Mouse (Mus musculus) adrenal gland, postnatal 10 days (tissue): Measurements from ENCODE around the gene Flt3l. TPM values are rescaled to one million over a fixed set of nuclear protein-coding genes. Genes with fewer than 3 reads are reported as not detected.
"Not testable (repeated sequence)": the region's sequence is repeated elsewhere in the genome, so short reads cannot be mapped to it uniquely, and the experiment has no call there.

Experiments
- DNase-seq: peaks from one replicate; pipeline ENCODE4 v3.0.0; 2021; ENCODE audit warnings: mixed read lengths
- total RNA-seq, 2 experiments: library from RNA; stranded (reverse); gene quantifications; 2 replicates each; pipeline ENCODE4 v1.2.3; 2021

The Flt3l gene
- total RNA-seq, 2 experiments from 2014 or later: 9.7 to 18.1 TPM

DNA sequence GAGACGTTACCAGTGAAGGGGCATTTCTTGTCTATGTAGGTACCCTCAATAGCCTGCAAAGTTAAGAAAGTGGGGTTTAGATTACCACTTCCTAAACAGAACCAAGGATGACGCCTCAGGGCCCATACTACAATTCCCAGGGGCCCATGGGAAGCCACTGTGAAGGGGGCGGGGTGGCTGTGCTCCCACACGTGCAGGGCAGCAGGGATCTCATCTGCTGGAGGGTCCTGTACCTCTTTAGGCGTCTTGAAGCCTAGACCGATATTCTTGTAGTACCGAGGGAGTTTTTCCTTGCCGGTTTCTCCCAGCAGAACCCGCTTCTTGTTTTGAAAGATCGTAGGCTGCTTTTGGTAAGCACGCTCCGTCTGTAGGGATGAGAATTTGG is 13.1 kb downstream of the Flt3l start:
- DNase-seq: peak; percentile 61

DNA sequence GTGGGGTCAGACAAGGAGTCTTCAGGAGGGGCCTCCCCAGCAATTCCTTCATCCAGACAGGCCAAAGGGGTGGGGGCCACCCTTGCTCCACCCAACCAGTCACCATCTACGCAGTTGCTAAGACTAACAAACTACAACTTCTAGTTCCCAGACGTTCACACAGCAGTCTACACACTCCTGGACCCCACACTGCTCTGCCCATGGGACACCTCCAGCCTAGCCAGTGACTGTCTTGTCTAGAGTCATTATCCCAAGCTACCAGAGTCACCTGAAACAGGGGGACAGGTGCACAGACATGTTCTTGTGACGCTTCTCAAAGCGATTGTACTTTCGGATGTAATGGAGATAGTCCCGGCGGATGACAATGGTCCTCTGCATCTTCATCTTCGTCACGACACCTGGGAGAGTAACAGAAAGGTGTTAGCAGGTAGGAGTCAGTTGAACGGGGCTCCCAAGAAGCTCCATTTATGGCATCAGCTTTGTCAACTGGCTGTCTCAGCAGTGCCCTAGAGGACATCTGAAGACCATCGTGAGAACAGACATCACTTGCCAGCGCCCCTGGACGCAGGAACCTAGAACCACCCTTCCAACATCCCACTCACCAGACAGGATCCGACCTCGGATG is 13.6 kb downstream of the Flt3l start:
- DNase-seq: no peak

GRCm38 (mm10) chr7:45121966-45122365 is 14.3 kb downstream of the Flt3l start:
- DNase-seq: no peak

- peak; percentile 68 for DNase-seq
These were observed 14.8 kb downstream of the Flt3l start for GRCm38 (mm10) chr7:45121404-45121803.

GRCm38 (mm10) chr7:45119780-45120709 is 16.2 kb downstream of the Flt3l start:
- DNase-seq: no peak

DNA sequence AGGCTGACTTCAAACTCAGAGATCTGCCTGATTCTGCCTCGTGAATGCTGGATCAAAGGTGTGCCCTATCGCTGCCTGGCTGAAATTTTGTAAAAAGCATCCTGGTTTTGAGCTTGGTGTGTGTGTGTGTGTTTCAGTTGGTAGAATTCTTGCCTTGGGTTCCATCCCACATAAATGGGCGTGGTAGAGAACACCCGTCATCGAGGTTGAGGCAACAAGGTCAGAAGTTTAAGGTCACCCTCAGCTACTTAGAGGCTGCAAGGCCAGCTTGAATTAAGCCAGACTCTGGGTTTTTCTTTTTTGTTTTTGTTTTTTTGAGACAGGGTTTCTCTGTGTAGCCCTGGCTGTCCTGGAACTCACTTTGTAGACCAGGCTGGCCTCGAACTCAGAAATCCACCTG is 17.9 kb downstream of the Flt3l start:
- DNase-seq: no peak

GRCm38 (mm10) chr7:45117566-45117965 is 18.7 kb downstream of the Flt3l start:
- DNase-seq: no peak

- no peak for DNase-seq
These were observed 22.8 kb downstream of the Flt3l start for GRCm38 (mm10) chr7:45113476-45113875.

DNA sequence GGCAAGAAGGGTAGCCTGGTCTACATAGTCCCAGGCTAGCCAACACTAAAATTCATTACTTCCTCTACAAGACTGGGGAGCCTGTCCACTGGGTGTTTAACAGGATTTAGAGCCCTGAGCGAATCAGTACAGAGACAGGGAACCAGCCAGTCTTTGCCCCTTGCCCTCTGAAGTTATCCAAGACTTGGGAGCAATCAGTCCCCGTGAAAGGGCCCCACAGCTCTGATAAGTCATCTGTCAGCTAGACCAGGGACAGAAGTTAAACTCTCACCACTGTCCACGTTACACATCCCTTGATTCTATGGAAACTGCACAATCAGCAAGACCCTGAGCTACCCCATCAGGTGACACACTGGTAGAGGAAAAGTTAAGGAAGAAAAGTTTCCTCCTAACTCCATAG is 23.7 kb downstream of the Flt3l start:
- DNase-seq: no peak

DNA sequence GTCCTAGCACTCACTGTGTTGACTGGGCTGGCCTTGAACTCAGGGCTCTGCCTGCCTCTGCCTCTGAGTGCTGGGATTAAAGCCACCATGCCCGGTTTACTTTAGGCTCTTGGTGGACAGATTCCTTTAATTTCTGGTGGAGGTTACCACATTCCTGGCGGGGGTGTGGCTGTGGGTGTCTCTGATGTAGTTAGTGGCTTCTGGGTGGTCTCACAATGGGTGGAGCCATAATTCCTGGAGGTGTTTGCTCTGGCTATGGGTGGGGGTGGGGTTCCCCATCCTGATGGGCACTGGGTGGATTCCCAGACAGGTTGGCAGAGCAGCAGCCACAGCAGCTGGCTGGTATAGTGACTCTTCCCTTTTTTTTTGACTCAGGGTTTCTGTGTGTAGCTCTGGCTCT is 24.3 kb downstream of the Flt3l start:
- DNase-seq: no peak

DNA sequence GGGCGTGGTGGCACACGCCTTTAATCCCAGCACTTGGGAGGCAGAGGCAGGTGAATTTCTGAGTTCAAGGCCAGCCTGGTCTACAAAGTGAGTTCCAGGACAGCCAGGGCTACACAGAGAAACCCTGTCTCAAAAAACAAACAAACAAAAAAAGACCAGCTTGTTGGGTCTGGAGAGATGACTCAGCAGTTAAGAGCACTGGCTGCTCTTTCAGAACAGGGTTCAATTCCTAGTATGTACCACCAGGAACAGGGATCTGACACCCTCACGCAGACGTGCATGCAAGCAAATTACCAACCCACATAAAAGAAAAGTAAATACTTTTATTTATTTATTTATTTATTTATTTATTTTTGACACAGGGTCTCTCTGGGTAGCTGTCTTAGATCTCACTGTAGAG is 26.1 kb downstream of the Flt3l start:
- not testable (repeated sequence) for DNase-seq

DNA sequence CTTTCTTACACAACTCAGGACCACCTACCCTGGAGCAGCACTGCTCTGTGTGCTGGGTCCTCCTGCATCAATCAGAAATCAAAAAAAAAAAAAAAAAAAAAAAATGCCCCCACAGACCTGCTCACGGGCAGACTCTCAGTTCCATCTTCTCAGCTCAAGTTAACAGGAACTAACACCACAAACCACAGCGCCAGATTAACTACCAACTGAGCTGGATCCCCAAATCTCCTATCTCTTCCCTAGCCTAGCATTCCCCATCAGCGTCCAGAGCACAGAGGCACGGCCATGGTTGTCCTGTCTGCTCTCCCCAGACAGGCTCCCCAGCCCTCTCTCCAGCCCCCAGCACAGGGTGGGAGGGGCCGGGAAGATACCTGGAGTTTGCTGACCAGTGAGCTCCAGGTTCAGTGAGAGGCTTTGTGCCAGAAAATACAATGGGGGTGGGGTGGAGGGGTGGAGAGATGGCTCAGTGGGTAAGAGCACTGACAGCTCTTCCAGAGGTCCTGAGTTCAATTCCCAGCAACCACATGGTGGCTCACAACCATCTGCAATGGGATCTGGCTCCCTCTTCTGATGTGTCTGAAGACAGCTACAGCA is 29.1 kb downstream of the Flt3l start:
- no peak for DNase-seq

DNA sequence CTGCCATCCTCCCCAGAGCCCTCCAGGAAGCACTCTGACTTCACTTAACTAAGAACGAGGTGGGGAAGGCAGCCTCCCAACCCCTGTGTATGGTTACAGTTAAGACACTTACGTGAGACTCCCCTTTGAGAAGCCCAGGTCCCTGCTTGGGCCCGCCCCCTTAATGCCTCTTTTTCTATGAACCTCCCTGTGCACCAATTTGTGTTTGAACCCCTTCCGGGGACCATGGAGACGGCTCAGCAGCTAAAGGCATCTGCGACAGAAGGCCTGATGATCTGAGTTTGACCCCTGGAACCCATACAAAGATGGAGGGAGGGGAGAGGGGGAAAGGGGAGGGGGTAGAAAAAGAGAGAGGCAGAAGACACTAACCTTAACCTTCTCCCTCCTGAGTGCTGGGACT is 29.8 kb downstream of the Flt3l start:
- DNase-seq: no peak

DNA sequence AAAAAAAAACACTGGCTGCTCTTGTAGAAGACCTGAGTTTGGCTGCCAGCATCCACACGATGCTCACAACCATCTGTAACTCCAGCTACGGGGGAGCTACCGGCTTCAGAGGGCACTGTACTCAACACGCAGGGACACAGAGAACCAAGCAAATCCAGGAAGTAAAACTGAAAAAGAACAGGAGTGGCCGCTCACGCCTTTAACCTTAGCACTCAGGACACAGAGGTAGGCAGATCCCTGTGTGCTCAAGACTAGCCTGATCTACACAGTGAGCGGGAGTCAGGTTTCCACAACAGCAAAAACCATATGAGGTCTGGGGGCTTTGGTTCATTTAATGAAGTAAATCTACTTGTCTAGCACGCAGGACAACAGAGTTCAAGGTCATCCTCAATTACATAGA is 30.7 kb downstream of the Flt3l start:
- DNase-seq: no peak

DNA sequence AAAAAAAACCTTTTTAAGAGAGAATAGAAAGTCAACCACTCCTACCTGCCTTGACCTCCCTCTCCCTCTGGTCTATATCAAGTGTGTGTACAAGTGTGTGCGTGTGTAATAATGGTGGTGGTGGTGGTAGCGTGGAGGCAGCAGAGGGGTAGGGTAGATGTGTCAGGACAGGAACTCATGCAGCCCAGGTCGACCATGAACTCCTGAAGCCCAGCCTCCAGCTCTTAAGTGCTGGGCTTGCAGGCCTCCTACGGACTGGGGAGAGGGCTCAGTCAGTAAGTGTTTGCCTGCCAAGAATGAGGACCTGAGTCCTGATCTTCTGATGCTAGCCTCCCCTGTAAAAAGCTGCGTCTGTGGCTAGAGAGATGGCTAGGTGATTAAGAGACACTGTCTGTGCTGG is 31.3 kb downstream of the Flt3l start:
- DNase-seq: no peak

GRCm38 (mm10) chr7:45103652-45104180 is 32.5 kb downstream of the Flt3l start, which contains the start of gene Fcgrt:
Gene Fcgrt, minus strand, starts transcription at chr7:45103851.
- peak; percentile 92 for DNase-seq

DNA sequence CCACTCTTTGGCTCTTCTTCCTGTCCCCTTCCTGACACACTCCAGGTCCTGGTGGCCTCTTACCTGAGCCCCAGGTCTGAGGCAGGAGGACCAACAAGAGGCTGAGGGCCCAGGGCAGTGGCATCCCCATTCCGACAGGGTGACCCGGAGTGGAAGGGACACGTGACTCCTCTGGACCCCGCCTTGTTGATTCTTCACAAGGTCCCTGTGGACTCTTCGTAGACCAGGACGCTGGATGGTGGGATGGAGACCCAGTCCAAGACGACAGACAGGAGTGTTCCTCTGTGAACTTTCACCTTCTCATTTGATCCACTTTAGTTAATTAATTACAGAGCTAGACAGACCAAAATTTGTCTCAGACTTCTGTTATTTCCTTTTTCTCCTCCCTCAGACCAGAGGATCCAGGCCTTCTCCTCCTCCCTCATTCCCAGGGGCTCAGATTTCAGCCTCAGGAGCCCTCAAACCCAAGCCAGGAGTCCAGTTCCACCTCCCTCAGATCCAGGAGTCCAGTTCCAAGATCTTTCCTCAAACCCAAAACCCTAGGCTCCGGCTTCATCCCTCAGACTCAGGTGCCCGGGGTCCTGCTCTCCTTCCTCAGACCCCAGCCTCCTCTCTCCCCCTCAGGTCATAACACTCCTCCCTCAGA is 33.2 kb downstream of the Flt3l start:
- peak; percentile 49 for DNase-seq

GRCm38 (mm10) chr7:45102441-45102840 is 33.8 kb downstream of the Flt3l start:
- DNase-seq: no peak

GRCm38 (mm10) chr7:45100046-45100445 is 36.2 kb downstream of the Flt3l start:
- no peak for DNase-seq

GRCm38 (mm10) chr7:45098541-45099240 is 37.5 kb downstream of the Flt3l start:
- DNase-seq: no peak

DNA sequence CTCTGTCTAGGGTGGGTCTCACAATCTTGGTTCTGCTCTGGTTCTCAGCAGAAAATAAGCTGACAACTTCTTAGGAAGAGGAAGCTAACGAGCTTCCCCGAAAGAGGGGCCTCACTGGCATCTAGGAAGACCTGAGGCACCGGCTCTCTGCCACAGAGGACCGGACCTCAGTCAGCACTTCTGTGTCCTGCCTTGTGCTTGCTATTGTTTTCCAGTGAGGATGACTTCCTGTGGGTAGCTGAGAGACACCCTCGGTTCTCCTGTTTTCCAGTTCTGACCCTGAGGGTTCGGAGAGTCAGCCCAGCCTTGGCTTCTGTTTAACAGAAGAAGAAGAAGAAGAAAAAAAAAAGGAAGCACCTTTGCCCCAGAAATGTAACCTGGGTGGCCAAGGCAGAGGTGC is 38.8 kb downstream of the Flt3l start:
- no peak for DNase-seq

GRCm38 (mm10) chr7:45095965-45096364 is 40.3 kb downstream of the Flt3l start:
- DNase-seq: not testable (repeated sequence)
